Mouse (Mus musculus) heart, postnatal 0 days (tissue): Measurements from ENCODE around the gene Nsun4. TPM values are rescaled to one million over a fixed set of nuclear protein-coding genes. Genes with fewer than 3 reads are reported as not detected.

Source experiments
- ATAC-seq: fragments of 200-750 bp; cut with Nextera tagmentation; 2 replicates; pipeline ENCODE4 v1.8.0; 2017; ENCODE audit warnings: low read depth, moderate number of reproducible peaks, moderate library complexity; ENCODE audit not compliant: insufficient read depth
- DNase-seq: peaks from one replicate; pipeline ENCODE4 v3.0.0-alpha.2; 2016; ENCODE audit warnings: low spot score
- H3K27ac ChIP-seq: fragments of 300-500 bp; sonication (generic); 2 replicates; pipeline ENCODE4 v1.5.1; 2014; ENCODE audit warnings: low read depth, mild to moderate bottlenecking
- H3K27me3 ChIP-seq: fragments of 300-500 bp; sonication (generic); 2 replicates; pipeline ENCODE4 v1.6.1; 2014; ENCODE audit warnings: low read length, mixed read lengths; ENCODE audit not compliant: control insufficient read depth, insufficient read depth
- H3K36me3 ChIP-seq: fragments of 300-500 bp; sonication (generic); replicated peaks from 2 replicates; pipeline ENCODE4 v1.6.1; 2014; ENCODE audit warnings: low read length, mixed read lengths; ENCODE audit not compliant: control insufficient read depth, insufficient read depth
- H3K4me1 ChIP-seq: fragments of 300-500 bp; sonication (generic); 2 replicates; pipeline ENCODE4 v1.6.1; 2014; ENCODE audit warnings: antibody characterized with exemption; ENCODE audit not compliant: control insufficient read depth, insufficient read depth
- H3K4me2 ChIP-seq: fragments of 300-500 bp; sonication (generic); 2 replicates; pipeline ENCODE4 v1.6.1; 2014; ENCODE audit warnings: low read depth, mild to moderate bottlenecking, low read length, moderate library complexity
- H3K4me3 ChIP-seq: fragments of 300-500 bp; sonication (generic); 2 replicates; pipeline ENCODE4 v1.5.1; 2014; ENCODE audit warnings: low read depth, low read length
- H3K9ac ChIP-seq: fragments of 300-500 bp; sonication (generic); replicated peaks from 2 replicates; pipeline ENCODE4 v1.6.1; 2014; ENCODE audit warnings: low read depth, low read length, mixed read lengths
- H3K9me3 ChIP-seq: fragments of 300-500 bp; sonication (generic); replicated peaks from 2 replicates; pipeline ENCODE4 v1.6.1; 2016; ENCODE audit warnings: low read length; ENCODE audit not compliant: control insufficient read depth
- CTCF ChIP-seq: IDR thresholded peaks from 2 replicates; pipeline ENCODE4 v1.5.1; 2016; ENCODE audit warnings: antibody characterized with exemption, control low read depth, low read depth
- EP300 ChIP-seq: IDR thresholded peaks from 2 replicates; pipeline ENCODE4 v1.6.1; 2016; ENCODE audit warnings: antibody characterized with exemption, low read depth
- WGBS: fragments of 180-500 bp; shearing (Covaris S2); extraction: QIAGEN DNeasy Blood & Tissue Kit; methylation state at CpG from one replicate; pipeline ENCODE4 v1.1.7; 2014; 5-methylcytosine and 5-hydroxymethylcytosine counted together
- polyA plus RNA-seq: library from polyadenylated mRNA; unstranded; fragments of >200 nt; fragmentation: Nextera tagmentation; extraction: Ambion mirVana; gene quantifications from 2 replicates; pipeline ENCODE4 v1.2.1, GENCODE M21; 2015
- total RNA-seq: library from RNA; depleted of rRNA; stranded (reverse); fragments of >200 nt; gene quantifications from 2 replicates; pipeline ENCODE4 v1.2.3, GENCODE M21; 2014; ENCODE audit warnings: low replicate concordance; rRNA removed

Gene Nsun4
- total RNA-seq (43.5 and 54.8 TPM in 2 replicates), polyA plus RNA-seq (33.9 and 34.2 TPM in 2 replicates)

- WGBS: under 1% methylated on average over 35 of the region's 35 CpGs
- Histone ChIP-seq H3K27me3 (no peaks in the 10 kb centered on the region), H3K9ac (peak within 1 kb of the TSS; percentile 49), H3K4me3 (peak within 1 kb of the TSS; percentile 62), H3K27ac (peak within 1 kb of the TSS; percentile 93), H3K4me2 (peak within 1 kb of the TSS; percentile 85), H3K9me3 (no peaks in the 10 kb centered on the region), H3K36me3 (0 out of 2 replicates have a peak, but pooled peaks cover 2% of the 10 kb centered on the region), H3K4me1 (peaks cover 4% of the 10 kb centered on the region; the same call in 1 of the 2 replicates)
- DNase-seq (peak; percentile 93), ATAC-seq (peak; percentile 95)
- no peak for TF ChIP-seq CTCF
- TF ChIP-seq EP300: no peak
Observed at GRCm38 (mm10) chr4:116053399-116053961, at the start of gene Nsun4. Gene Nsun4, minus strand, starts transcription at chr4:116053876.

GRCm38 (mm10) chr4:116100959-116101358 is 47.3 kb upstream of the Nsun4 start:
- Histone ChIP-seq H3K9ac (no peak overlapping the region), H3K9me3 (no peaks in the 10 kb centered on the region), H3K27me3 (no peaks in the 10 kb centered on the region), H3K36me3 (peaks cover 57% of the 10 kb centered on the region), H3K27ac (no peak overlapping the region), H3K4me3 (no peak overlapping the region), H3K4me1 (no peaks in the 10 kb centered on the region), H3K4me2 (no peak overlapping the region)
- 76% methylated on average over 7 of the region's 7 CpGs for WGBS
- no peak for TF ChIP-seq CTCF
- TF ChIP-seq EP300: no peak
- no peak for ATAC-seq
- no peak for DNase-seq

- Histone ChIP-seq H3K9ac (no peak overlapping the region), H3K4me2 (no peak overlapping the region), H3K9me3 (no peaks in the 10 kb centered on the region), H3K4me1 (no peaks in the 10 kb centered on the region), H3K27me3 (no peaks in the 10 kb centered on the region), H3K27ac (no peak overlapping the region), H3K4me3 (no peak overlapping the region), H3K36me3 (peaks cover 80% of the 10 kb centered on the region)
- WGBS: 76% methylated on average over 8 of the region's 8 CpGs
- ATAC-seq (no peak), DNase-seq (no peak)
- TF ChIP-seq EP300 (no peak), CTCF (no peak)
Observed at GRCm38 (mm10) chr4:116097211-116097610, 43.5 kb upstream of the Nsun4 start.

GRCm38 (mm10) chr4:116096291-116096690 is 42.6 kb upstream of the Nsun4 start:
- H3K36me3 ChIP-seq: peaks cover 89% of the 10 kb centered on the region
- TF ChIP-seq EP300 (no peak), CTCF (no peak)
- H3K4me1 ChIP-seq: no peaks in the 10 kb centered on the region
- DNase-seq (no peak), ATAC-seq (no peak)
- no peak overlapping the region for H3K27ac ChIP-seq
- no peaks in the 10 kb centered on the region for H3K27me3 ChIP-seq
- H3K4me2 ChIP-seq: no peak overlapping the region
- no peak overlapping the region for H3K4me3 ChIP-seq
- no peaks in the 10 kb centered on the region for H3K9me3 ChIP-seq
- WGBS: 82% methylated on average over 10 of the region's 10 CpGs
- no peak overlapping the region for H3K9ac ChIP-seq

GRCm38 (mm10) chr4:116088510-116089249 is 35.0 kb upstream of the Nsun4 start:
- DNase-seq (no peak), ATAC-seq (no peak)
- H3K9me3 ChIP-seq: no peaks in the 10 kb centered on the region
- H3K36me3 ChIP-seq: peaks cover 87% of the 10 kb centered on the region
- H3K9ac ChIP-seq: no peak overlapping the region
- TF ChIP-seq EP300 (no peak), CTCF (no peak)
- no peak overlapping the region for H3K27ac ChIP-seq
- WGBS: 82% methylated on average over 23 of the region's 23 CpGs
- H3K4me1 ChIP-seq: no peaks in the 10 kb centered on the region
- H3K27me3 ChIP-seq: no peaks in the 10 kb centered on the region
- H3K4me2 ChIP-seq: no peak overlapping the region
- no peak overlapping the region for H3K4me3 ChIP-seq
